Mouse (Mus musculus): ENCODE measurements at regions not wholly inside any gene's neighbourhood (a gene's known extent, or its start where the extent isn't known, plus 50 kb on each side); places are given as distances from the start of the nearest gene placed in this dataset.

- H3K79me2 ChIP-seq (replicated peaks; ENCODE audit: control insufficient read depth, extremely low read depth, insufficient read depth, poor library complexity, severe bottlenecking), result no peaks in the 10 kb centered on the region
- H3K36me3 ChIP-seq (replicated peaks in 1 of 2; ENCODE audit: control insufficient read depth in 1 of 2, insufficient read depth in 1 of 2, low read length in 1 of 2), result no peaks in the 10 kb centered on the region
- no peak overlapping the region for H3K4me3 ChIP-seq (replicated peaks in 1 of 3; ENCODE audit: low read depth in 2 of 3, low read length in 2 of 3, poor library complexity in 1 of 3)
- H3K9ac ChIP-seq (ENCODE audit: insufficient read depth, low read depth), result no peak overlapping the region
- no peak for TF ChIP-seq RAD21 (IDR thresholded peaks at IDR 0.05; ENCODE audit: low read depth, low read length)
- no peak for TF ChIP-seq JUN (IDR thresholded peaks at IDR 0.05; ENCODE audit: insufficient read depth, low read depth, low read length)
- TF ChIP-seq SMC3 (IDR thresholded peaks at IDR 0.05; ENCODE audit: low read depth, low read length), result no peak
- TF ChIP-seq JUND (conservative IDR thresholded peaks at IDR 0.05; ENCODE audit: low read depth, low read length), result no peak
- TF ChIP-seq TCF12 (IDR thresholded peaks at IDR 0.05; ENCODE audit: low read depth, low read length), result no peak
- no peak for TF ChIP-seq MYC (IDR thresholded peaks at IDR 0.05; ENCODE audit: low read depth, low read length)
- no peak for TF ChIP-seq CTCF (conservative IDR thresholded peaks at IDR 0.05 in 1 of 2, IDR thresholded peaks at IDR 0.05 in 1 of 2; ENCODE audit: low read depth in 2 of 2, low read length in 2 of 2)
- TF ChIP-seq TBP (conservative IDR thresholded peaks at IDR 0.05; ENCODE audit: low read depth, low read length), result no peak
- no peak for TF ChIP-seq IRF4 (IDR thresholded peaks at IDR 0.05; ENCODE audit: low read depth, low read length)
- no peak for TF ChIP-seq ZC3H11A (IDR thresholded peaks at IDR 0.05; ENCODE audit: low read depth, low read length)
- no peak for TF ChIP-seq MAFK (IDR thresholded peaks at IDR 0.05; ENCODE audit: insufficient replicate concordance, low read length)
- dilution Hi-C loops (cut with MboI; ENCODE audit: extremely low pct_ligation_motif_present, extremely low pct_unique_long_range_greater_than_20kb, low sequenced_read_pairs), result no loop called here
- H3K27me3 ChIP-seq (replicated peaks), result no peaks in the 10 kb centered on the region
- peaks cover 0 to 5% of the 10 kb centered on the region in 2 experiments; a peak in 2 of 4 replicates for H3K4me1 ChIP-seq (ENCODE audit: control insufficient read depth in 1 of 2, insufficient read depth in 2 of 2)
- no peak overlapping the region for H3K27ac ChIP-seq (ENCODE audit: insufficient read depth, low read depth)
- in situ Hi-C loops (cut with MboI; ENCODE audit: low pct_ligation_motif_present, low pct_unique_long_range_greater_than_20kb, low sequenced_read_pairs), result no loop called here
- no peak overlapping the region for H3K4me2 ChIP-seq (ENCODE audit: insufficient read depth, low read depth, poor library complexity, severe bottlenecking)
- no peak for DNase-seq (ENCODE audit: extremely low read depth)
- peaks cover 3% of the 10 kb centered on the region for H3K9me3 ChIP-seq (replicated peaks; ENCODE audit: low read length)
Observed at GRCm38 (mm10) chr9:86081873-86082272, 239.7 kb downstream of the Tpbg start.

GRCm38 (mm10) chr9:86092998-86093397 lies 250.8 kb downstream of the Tpbg start:
- dilution Hi-C loops (cut with MboI; ENCODE audit: extremely low pct_ligation_motif_present, extremely low pct_unique_long_range_greater_than_20kb, low sequenced_read_pairs), result no loop called here
- Histone ChIP-seq H3K36me3 (replicated peaks in 1 of 2; ENCODE audit: control insufficient read depth in 1 of 2, insufficient read depth in 1 of 2, low read length in 1 of 2) (no peaks in the 10 kb centered on the region), H3K9ac (ENCODE audit: insufficient read depth, low read depth) (no peak overlapping the region), H3K79me2 (replicated peaks; ENCODE audit: control insufficient read depth, extremely low read depth, insufficient read depth, poor library complexity, severe bottlenecking) (no peaks in the 10 kb centered on the region), H3K27me3 (replicated peaks) (no peaks in the 10 kb centered on the region), H3K4me3 (replicated peaks in 1 of 3; ENCODE audit: low read depth in 2 of 3, low read length in 2 of 3, poor library complexity in 1 of 3) (no peak overlapping the region), H3K27ac (ENCODE audit: insufficient read depth, low read depth) (no peak overlapping the region), H3K4me1 (ENCODE audit: control insufficient read depth in 1 of 2, insufficient read depth in 2 of 2) (peaks cover 0 to 7% of the 10 kb centered on the region in 2 experiments; a peak in 1 of 4 replicates), H3K4me2 (ENCODE audit: insufficient read depth, low read depth, poor library complexity, severe bottlenecking) (no peak overlapping the region), H3K9me3 (replicated peaks; ENCODE audit: low read length) (no peaks in the 10 kb centered on the region)
- TF ChIP-seq BHLHE40 (IDR thresholded peaks at IDR 0.05; ENCODE audit: low read depth, low read length) (no peak), CHD1 (IDR thresholded peaks at IDR 0.05; ENCODE audit: low read depth, low read length) (no peak), POLR2A (IDR thresholded peaks at IDR 0.05; ENCODE audit: low read depth, low read length) (no peak), MXI1 (IDR thresholded peaks at IDR 0.05; ENCODE audit: low read depth, low read length) (no peak), TBP (conservative IDR thresholded peaks at IDR 0.05; ENCODE audit: low read depth, low read length) (no peak), MEF2A (IDR thresholded peaks at IDR 0.05; ENCODE audit: borderline replicate concordance, low read depth, low read length) (no peak), KAT2A (IDR thresholded peaks at IDR 0.05; ENCODE audit: insufficient replicate concordance, low read length) (no peak), GABPA (IDR thresholded peaks at IDR 0.05; ENCODE audit: insufficient replicate concordance, low read depth, low read length) (no peak), MYC (IDR thresholded peaks at IDR 0.05; ENCODE audit: low read depth, low read length) (no peak), CTCF (conservative IDR thresholded peaks at IDR 0.05 in 1 of 2, IDR thresholded peaks at IDR 0.05 in 1 of 2; ENCODE audit: low read depth in 2 of 2, low read length in 2 of 2) (no peak)
- in situ Hi-C loops (cut with MboI; ENCODE audit: low pct_ligation_motif_present, low pct_unique_long_range_greater_than_20kb, low sequenced_read_pairs), result no loop called here
- DNase-seq (ENCODE audit: extremely low read depth), result no peak
